In genomic region chr14:55900414-55900755, GRCm38 (mm10) we compare ENCODE assay signal across 9 mouse cellular contexts. TPM values are rescaled to one million over a fixed set of nuclear protein-coding genes. Genes with fewer than 3 reads are reported as not detected.
DNase-seq lines count a peak whose midpoint lies in the region; ATAC-seq and TF ChIP-seq lines count a peak whose summit lies in the region.
"Had no signal": no experiment of that assay in that cellular context is flagged by ENCODE, and none has a peak within 500 bp of the region (broad histone marks: within the 10 kb centered on the region; RNA-seq: fewer than 3 reads in every experiment).

No protein-coding gene starts in this region.

- peak overlapping the region; percentile 45 to 48 for H3K4me3 ChIP-seq in heart, embryonic 14.5 days (ENCODE audit: control insufficient read depth in 1 of 2, insufficient read depth in 1 of 2, low read depth in 1 of 2, low read length in 2 of 2)
- H3K4me3 ChIP-seq in bone marrow, adult 2 months (replicated peaks; ENCODE audit: control insufficient read depth, low read depth, low read length), result peak overlapping the region; percentile 68
- peak overlapping the region; percentile 62 for H3K4me3 ChIP-seq in hindbrain, embryonic 10.5 days
- peak overlapping the region; percentile 62 for H3K4me3 ChIP-seq in midbrain, embryonic 10.5 days

- no peak for TF ChIP-seq CTCF in bone marrow, adult 2 months (IDR thresholded peaks at IDR 0.05; ENCODE audit: control insufficient read depth, insufficient read depth, low read length)

- DNase-seq in heart, adult 18-20 months, result no peak
- DNase-seq in hindbrain, embryonic 10.5 days (ENCODE audit: low spot score), result no peak
- no peak for DNase-seq in midbrain, embryonic 10.5 days (ENCODE audit: low spot score)
- no peak for DNase-seq in urinary bladder, adult 18-20 months (ENCODE audit: low spot score in 2 of 2)
- DNase-seq in c-Kit-positive CD71-positive TER-119-positive erythroid progenitor cells, embryonic 14.5 days (ENCODE audit: low spot score), result no peak

- ATAC-seq in heart, embryonic 14.5 days (ENCODE audit: insufficient number of reproducible peaks, insufficient read depth, low FRiP score, low read depth), result no peak
- no peak for ATAC-seq in megakaryocyte-erythroid progenitor cell, adult 5-6 weeks (replicated peaks; ENCODE audit: low FRiP score, low TSS enrichment, poor library complexity, severe bottlenecking)

- H3K4me1 ChIP-seq in heart, embryonic 14.5 days (ENCODE audit: control insufficient read depth in 2 of 2, insufficient read depth in 2 of 2, low read length in 2 of 2), result peaks cover 6 to 11% of the 10 kb centered on the region in 2 experiments; a peak in 3 of 4 replicates
- H3K4me1 ChIP-seq in bone marrow, adult 2 months (ENCODE audit: control insufficient read depth, insufficient read depth, low read length), result no peaks in the 10 kb centered on the region; the same call in 1 of the 2 replicates
- H3K4me1 ChIP-seq in hindbrain, embryonic 10.5 days (replicated peaks), result peaks cover 25% of the 10 kb centered on the region
- H3K4me1 ChIP-seq in midbrain, embryonic 10.5 days, result peaks cover 21% of the 10 kb centered on the region

- H3K36me3 ChIP-seq in heart, embryonic 14.5 days (ENCODE audit: control insufficient read depth, insufficient read depth, low read length), result peaks cover 28% of the 10 kb centered on the region
- peaks cover 30% of the 10 kb centered on the region for H3K36me3 ChIP-seq in hindbrain, embryonic 10.5 days
- peaks cover 30% of the 10 kb centered on the region for H3K36me3 ChIP-seq in midbrain, embryonic 10.5 days

- peak overlapping the region; percentile 75 for H3K9ac ChIP-seq in heart, embryonic 14.5 days (ENCODE audit: low read length)

- WGBS in heart, embryonic 14.5 days, result 6% methylated on average over 12 of the region's 12 CpGs
- WGBS in bone marrow, adult 2 months, result 5% methylated on average over 12 of the region's 12 CpGs
- WGBS in hindbrain, embryonic 10.5 days, result 9% methylated on average over 12 of the region's 12 CpGs
- WGBS in midbrain, embryonic 10.5 days, result 10% methylated on average over 12 of the region's 12 CpGs

- H3K27me3 ChIP-seq in heart, embryonic 14.5 days (ENCODE audit: control insufficient read depth, insufficient read depth, low read length), result no peaks in the 10 kb centered on the region
- H3K27me3 ChIP-seq in hindbrain, embryonic 10.5 days (ENCODE audit: insufficient read depth, poor library complexity, severe bottlenecking), result 0 out of 2 replicates have a peak, but pooled peaks cover 8% of the 10 kb centered on the region
- no peaks in the 10 kb centered on the region for H3K27me3 ChIP-seq in midbrain, embryonic 10.5 days (ENCODE audit: low read depth, poor library complexity, severe bottlenecking)

- H3K4me2 ChIP-seq in heart, embryonic 14.5 days (ENCODE audit: low read length), result peak overlapping the region; percentile 71

- H3K27ac ChIP-seq in heart, embryonic 14.5 days (replicated peaks in 1 of 2; ENCODE audit: control insufficient read depth in 1 of 2, insufficient read depth in 1 of 2, low read depth in 2 of 2, low read length in 2 of 2), result peak overlapping the region in 1 of 2 experiments; percentile 51; a peak in 1 of 4 replicates
- H3K27ac ChIP-seq in bone marrow, adult 2 months (ENCODE audit: control insufficient read depth, insufficient read depth, low read depth, low read length, poor library complexity), result 0 out of 2 replicates have a peak overlapping the region, but pooled peaks have one; percentile 3
- peak overlapping the region; percentile 87 for H3K27ac ChIP-seq in hindbrain, embryonic 10.5 days
- H3K27ac ChIP-seq in midbrain, embryonic 10.5 days (replicated peaks), result peak overlapping the region; percentile 80

- TF ChIP-seq POLR2A in bone marrow, adult 2 months (IDR thresholded peaks at IDR 0.05; ENCODE audit: borderline replicate concordance, control insufficient read depth, low read depth, low read length), result no peak

- no peaks in the 10 kb centered on the region for H3K9me3 ChIP-seq in heart, embryonic 14.5 days (ENCODE audit: control insufficient read depth, low read length)
- H3K9me3 ChIP-seq in hindbrain, embryonic 10.5 days, result no peaks in the 10 kb centered on the region
- no peaks in the 10 kb centered on the region for H3K9me3 ChIP-seq in midbrain, embryonic 10.5 days (replicated peaks)

RNA-seq across cellular contexts. Expression of gene Sdr39u1, which starts 0.3 kb away (rescaled TPM):
- polyA plus RNA-seq in heart, embryonic 14.5 days (2014; fragmentation: Nextera tagmentation; extraction: Ambion mirVana), result 51.6 and 52.1 TPM in 2 replicates
- 100 to 1,000 TPM; 119 to 138 TPM for total RNA-seq in heart, adult 18-20 months (2021)
- 3.0 and 3.1 TPM in 2 replicates for polyA plus RNA-seq in bone marrow, adult 2 months (2011; ENCODE audit: insufficient read depth, insufficient read length, low replicate concordance, missing spikeins)
- 33.2 and 38.1 TPM in 2 replicates for polyA plus RNA-seq in hindbrain, embryonic 10.5 days (2016; fragmentation: Nextera tagmentation; extraction: Ambion mirVana)
- polyA plus RNA-seq in midbrain, embryonic 10.5 days (2016; fragmentation: Nextera tagmentation; extraction: Ambion mirVana), result 27.5 and 31.5 TPM in 2 replicates
- total RNA-seq in megakaryocyte-erythroid progenitor cell, adult 5-6 weeks (2014; fragmentation: Nextera tagmentation), result 7.8 and 17.0 TPM in 2 replicates
- total RNA-seq in megakaryocyte-erythroid progenitor cell, adult 5-6 weeks (2017), result 3.9 and 6.7 TPM in 2 replicates

RNA-seq across cellular contexts. Expression of gene Khnyn, which starts 15.6 kb away (rescaled TPM):
- 5.7 and 6.1 TPM in 2 replicates for polyA plus RNA-seq in heart, embryonic 14.5 days (2014; fragmentation: Nextera tagmentation; extraction: Ambion mirVana)
- total RNA-seq in heart, adult 18-20 months (2021), result 10 to 100 TPM in 1 of 2 experiments, 1 to 10 TPM in 1; 8.6 to 10.0 TPM
- 12.6 and 28.3 TPM in 2 replicates for polyA plus RNA-seq in bone marrow, adult 2 months (2011; ENCODE audit: insufficient read depth, insufficient read length, low replicate concordance, missing spikeins)
- 21.4 and 24.2 TPM in 2 replicates for polyA plus RNA-seq in hindbrain, embryonic 10.5 days (2016; fragmentation: Nextera tagmentation; extraction: Ambion mirVana)
- 23.2 and 24.7 TPM in 2 replicates for polyA plus RNA-seq in midbrain, embryonic 10.5 days (2016; fragmentation: Nextera tagmentation; extraction: Ambion mirVana)
- total RNA-seq in megakaryocyte-erythroid progenitor cell, adult 5-6 weeks (2014; fragmentation: Nextera tagmentation), result 10.9 and 12.1 TPM in 2 replicates
- 8.7 and 16.3 TPM in 2 replicates for total RNA-seq in megakaryocyte-erythroid progenitor cell, adult 5-6 weeks (2017)

RNA-seq across cellular contexts. Expression of gene Cbln3, which starts 16.2 kb away (rescaled TPM):
- 0.24 and 0.61 TPM in 2 replicates for polyA plus RNA-seq in heart, embryonic 14.5 days (2014; fragmentation: Nextera tagmentation; extraction: Ambion mirVana)
- total RNA-seq in heart, adult 18-20 months (2021), result not detected
- not detected in 2 replicates for polyA plus RNA-seq in bone marrow, adult 2 months (2011; ENCODE audit: insufficient read depth, insufficient read length, low replicate concordance, missing spikeins)
- polyA plus RNA-seq in hindbrain, embryonic 10.5 days (2016; fragmentation: Nextera tagmentation; extraction: Ambion mirVana), result 0.12 and 0.33 TPM in 2 replicates
- polyA plus RNA-seq in midbrain, embryonic 10.5 days (2016; fragmentation: Nextera tagmentation; extraction: Ambion mirVana), result 0.14 and 0.16 TPM in 2 replicates
- not detected in 2 replicates for total RNA-seq in megakaryocyte-erythroid progenitor cell, adult 5-6 weeks (2014; fragmentation: Nextera tagmentation)
- not detected in 2 replicates for total RNA-seq in megakaryocyte-erythroid progenitor cell, adult 5-6 weeks (2017)
- total RNA-seq: gastrocnemius, adult 18-20 months had no signal

RNA-seq across cellular contexts. Expression of gene Cma1, which starts 44.1 kb away (rescaled TPM):
- polyA plus RNA-seq in heart, embryonic 14.5 days (2014; fragmentation: Nextera tagmentation; extraction: Ambion mirVana), result 2.6 and 3.5 TPM in 2 replicates
- total RNA-seq in heart, adult 18-20 months (2021), result 1 to 10 TPM; 1.6 to 2.5 TPM
- polyA plus RNA-seq in bone marrow, adult 2 months (2011; ENCODE audit: insufficient read depth, insufficient read length, low replicate concordance, missing spikeins), result not detected in 2 replicates
- polyA plus RNA-seq in hindbrain, embryonic 10.5 days (2016; fragmentation: Nextera tagmentation; extraction: Ambion mirVana), result not detected in 2 replicates
- not detected in 2 replicates for polyA plus RNA-seq in midbrain, embryonic 10.5 days (2016; fragmentation: Nextera tagmentation; extraction: Ambion mirVana)
- 1.4 TPM in 1 of 2 replicates, not detected in the other for total RNA-seq in megakaryocyte-erythroid progenitor cell, adult 5-6 weeks (2014; fragmentation: Nextera tagmentation)
- total RNA-seq in megakaryocyte-erythroid progenitor cell, adult 5-6 weeks (2017), result 1.1 TPM in 1 of 2 replicates, not detected in the other

RNA-seq across cellular contexts. Expression of gene Nynrin, which starts 46.6 kb away (rescaled TPM):
- 11.0 and 12.4 TPM in 2 replicates for polyA plus RNA-seq in heart, embryonic 14.5 days (2014; fragmentation: Nextera tagmentation; extraction: Ambion mirVana)
- total RNA-seq in heart, adult 18-20 months (2021), result 1 to 10 TPM; 7.2 to 7.4 TPM
- polyA plus RNA-seq in bone marrow, adult 2 months (2011; ENCODE audit: insufficient read depth, insufficient read length, low replicate concordance, missing spikeins), result 0.93 and 1.3 TPM in 2 replicates
- 24.1 and 24.4 TPM in 2 replicates for polyA plus RNA-seq in hindbrain, embryonic 10.5 days (2016; fragmentation: Nextera tagmentation; extraction: Ambion mirVana)
- 22.3 and 25.1 TPM in 2 replicates for polyA plus RNA-seq in midbrain, embryonic 10.5 days (2016; fragmentation: Nextera tagmentation; extraction: Ambion mirVana)
- 1.9 and 2.7 TPM in 2 replicates for total RNA-seq in megakaryocyte-erythroid progenitor cell, adult 5-6 weeks (2014; fragmentation: Nextera tagmentation)
- 1.2 and 2.0 TPM in 2 replicates for total RNA-seq in megakaryocyte-erythroid progenitor cell, adult 5-6 weeks (2017)
